ENCODE assay signal across 23 mouse cellular contexts in the genomic region with DNA sequence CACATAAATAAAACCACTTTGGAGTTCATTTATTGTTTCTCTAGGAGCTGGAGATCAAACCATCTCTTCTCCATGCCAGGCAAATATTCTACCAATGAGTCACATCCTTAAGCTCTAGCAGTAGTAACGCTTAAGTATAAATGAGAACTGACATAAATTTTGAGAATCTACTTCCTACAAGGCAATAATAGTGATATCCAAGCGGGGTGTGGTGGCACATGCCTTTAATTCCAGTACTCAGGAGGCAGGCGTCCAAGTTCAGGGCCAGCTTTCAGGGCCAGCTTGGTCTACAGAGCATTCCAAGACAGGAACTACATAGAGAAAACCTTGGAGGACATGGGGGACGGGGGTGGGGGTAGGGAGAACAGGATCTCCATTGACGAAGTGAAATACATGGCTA. TPM values are rescaled to one million over a fixed set of nuclear protein-coding genes. Genes with fewer than 3 reads are reported as not detected.
A peak's percentile ranks its signal among the peaks of the same experiment; 100 is the strongest.
DNase-seq lines count a peak whose midpoint lies in the region; ATAC-seq and TF ChIP-seq lines count a peak whose summit lies in the region.
"Had no signal": no experiment of that assay in that cellular context is flagged by ENCODE, and none has a peak within 500 bp of the region (broad histone marks: within the 10 kb centered on the region; RNA-seq: fewer than 3 reads in every experiment).

No protein-coding gene starts in this region.

- TF ChIP-seq CTCF in intestine, postnatal 0 days (IDR thresholded peaks at IDR 0.05; ENCODE audit: low read depth), result no peak
- no peak for TF ChIP-seq CTCF in lung, postnatal 0 days (IDR thresholded peaks at IDR 0.05)
- no peak for TF ChIP-seq CTCF in gastrocnemius, adult 2 months (IDR thresholded peaks at IDR 0.05)

- DNase-seq in lung, postnatal 0 days (ENCODE audit: low spot score), result peak; percentile 26
- DNase-seq in lung, postnatal 10 days, result no peak
- DNase-seq in Muller cell, postnatal 12 days (ENCODE audit: inconsistent ontology term), result peak; percentile 24
- no peak for DNase-seq in left cerebral cortex, postnatal 25 days (ENCODE audit: low spot score in 2 of 2)
- no peak for DNase-seq in gastrocnemius, adult 2 months
- DNase-seq: adrenal gland, postnatal 25 days; cerebellum, adult 11 months; cerebellum, adult 9-11 months; heart, postnatal 4 days; kidney, postnatal 10 days; liver, embryonic 13.5 days; midbrain, embryonic 14.5 days; right cerebral cortex, postnatal 14 days; spleen, adult 18-20 months had no signal

- 0 out of 2 replicates have a peak, but pooled peaks have one; percentile 15 for ATAC-seq in intestine, embryonic 15.5 days
- ATAC-seq in intestine, postnatal 0 days, result no peak
- ATAC-seq in lung, postnatal 0 days, result peak; percentile 28; the same call in 1 of the 2 replicates
- ATAC-seq in intestine, embryonic 16.5 days, result 0 out of 2 replicates have a peak, but pooled peaks have one; percentile 18

- no peak overlapping the region for H3K4me2 ChIP-seq in intestine, embryonic 15.5 days (replicated peaks)
- H3K4me2 ChIP-seq in intestine, postnatal 0 days (replicated peaks; ENCODE audit: low read depth), result no peak overlapping the region
- no peak overlapping the region for H3K4me2 ChIP-seq in lung, postnatal 0 days (replicated peaks; ENCODE audit: low read depth, low read length)
- no peak overlapping the region for H3K4me2 ChIP-seq in intestine, embryonic 16.5 days (ENCODE audit: low read depth, low read length)
- H3K4me2 ChIP-seq: forebrain, embryonic 12.5 days; heart, embryonic 15.5 days; hindbrain, embryonic 15.5 days; liver, embryonic 13.5 days; lung, embryonic 15.5 days; neural tube, embryonic 12.5 days had no signal

- H3K4me3 ChIP-seq in intestine, embryonic 15.5 days (replicated peaks), result no peak overlapping the region
- no peak overlapping the region for H3K4me3 ChIP-seq in intestine, postnatal 0 days (ENCODE audit: low read depth, low read length)
- H3K4me3 ChIP-seq in lung, postnatal 0 days (ENCODE audit: low read depth, low read length), result no peak overlapping the region
- no peak overlapping the region for H3K4me3 ChIP-seq in intestine, embryonic 16.5 days (ENCODE audit: low read length)
- H3K4me3 ChIP-seq in gastrocnemius, adult 2 months, result no peak overlapping the region
- H3K4me3 ChIP-seq: forebrain, embryonic 12.5 days; heart, embryonic 15.5 days; hindbrain, embryonic 15.5 days; liver, embryonic 13.5 days; lung, embryonic 15.5 days; megakaryocyte, embryonic 14.5 days; neural tube, embryonic 12.5 days had no signal

- 77% methylated on average over 5 of the region's 5 CpGs for WGBS in intestine, embryonic 15.5 days
- 52% methylated on average over 5 of the region's 5 CpGs for WGBS in intestine, postnatal 0 days
- 55% methylated on average over 5 of the region's 5 CpGs for WGBS in lung, postnatal 0 days
- 67% methylated on average over 5 of the region's 5 CpGs for WGBS in intestine, embryonic 16.5 days

- no peaks in the 10 kb centered on the region for H3K27me3 ChIP-seq in intestine, embryonic 15.5 days (replicated peaks)
- H3K27me3 ChIP-seq in intestine, postnatal 0 days (replicated peaks; ENCODE audit: control insufficient read depth, insufficient read depth, low read length), result no peaks in the 10 kb centered on the region
- H3K27me3 ChIP-seq in lung, postnatal 0 days (replicated peaks; ENCODE audit: insufficient read depth, low read length), result no peaks in the 10 kb centered on the region
- no peaks in the 10 kb centered on the region for H3K27me3 ChIP-seq in intestine, embryonic 16.5 days (replicated peaks; ENCODE audit: control insufficient read depth, insufficient read depth, low read length)
- H3K27me3 ChIP-seq: forebrain, embryonic 12.5 days; heart, embryonic 15.5 days; hindbrain, embryonic 15.5 days; liver, embryonic 13.5 days; lung, embryonic 15.5 days; megakaryocyte, embryonic 14.5 days; neural tube, embryonic 12.5 days had no signal

- no peak overlapping the region for H3K9ac ChIP-seq in intestine, embryonic 15.5 days
- H3K9ac ChIP-seq in intestine, postnatal 0 days (ENCODE audit: low read depth, low read length), result no peak overlapping the region
- no peak overlapping the region for H3K9ac ChIP-seq in lung, postnatal 0 days (replicated peaks; ENCODE audit: low read depth)
- no peak overlapping the region for H3K9ac ChIP-seq in intestine, embryonic 16.5 days (ENCODE audit: low read depth, low read length)
- H3K9ac ChIP-seq: forebrain, embryonic 12.5 days; heart, embryonic 15.5 days; hindbrain, embryonic 15.5 days; liver, embryonic 13.5 days; lung, embryonic 15.5 days; neural tube, embryonic 12.5 days had no signal

- no peak overlapping the region; the same call in 1 of the 2 replicates for H3K27ac ChIP-seq in intestine, embryonic 15.5 days
- H3K27ac ChIP-seq in intestine, postnatal 0 days (ENCODE audit: low read depth, low read length), result no peak overlapping the region
- no peak overlapping the region; the same call in 1 of the 2 replicates for H3K27ac ChIP-seq in lung, postnatal 0 days (ENCODE audit: low read length)
- H3K27ac ChIP-seq in intestine, embryonic 16.5 days (ENCODE audit: low read length), result no peak overlapping the region
- H3K27ac ChIP-seq in gastrocnemius, adult 2 months, result no peak overlapping the region
- H3K27ac ChIP-seq: forebrain, embryonic 12.5 days; heart, embryonic 15.5 days; hindbrain, embryonic 15.5 days; liver, embryonic 13.5 days; lung, embryonic 15.5 days; neural tube, embryonic 12.5 days had no signal

- H3K9me3 ChIP-seq in intestine, embryonic 15.5 days, result no peaks in the 10 kb centered on the region
- H3K9me3 ChIP-seq in intestine, postnatal 0 days (ENCODE audit: control insufficient read depth), result no peaks in the 10 kb centered on the region
- no peaks in the 10 kb centered on the region for H3K9me3 ChIP-seq in lung, postnatal 0 days (ENCODE audit: low read length)
- no peaks in the 10 kb centered on the region for H3K9me3 ChIP-seq in intestine, embryonic 16.5 days (ENCODE audit: control insufficient read depth, low read length)
- H3K9me3 ChIP-seq: forebrain, embryonic 12.5 days; heart, embryonic 15.5 days; hindbrain, embryonic 15.5 days; liver, embryonic 13.5 days; lung, embryonic 15.5 days; megakaryocyte, embryonic 14.5 days; neural tube, embryonic 12.5 days had no signal

- no peaks in the 10 kb centered on the region for H3K4me1 ChIP-seq in intestine, embryonic 15.5 days (replicated peaks)
- H3K4me1 ChIP-seq in intestine, postnatal 0 days (replicated peaks; ENCODE audit: control insufficient read depth, insufficient read depth, low read length), result no peaks in the 10 kb centered on the region
- H3K4me1 ChIP-seq in lung, postnatal 0 days (ENCODE audit: insufficient read depth, low read depth, low read length), result no peaks in the 10 kb centered on the region
- no peaks in the 10 kb centered on the region for H3K4me1 ChIP-seq in intestine, embryonic 16.5 days (ENCODE audit: control insufficient read depth, insufficient read depth, low read length)
- H3K4me1 ChIP-seq: forebrain, embryonic 12.5 days; hindbrain, embryonic 15.5 days; liver, embryonic 13.5 days; megakaryocyte, embryonic 14.5 days; neural tube, embryonic 12.5 days had no signal

- H3K36me3 ChIP-seq in intestine, embryonic 15.5 days, result peaks cover 8% of the 10 kb centered on the region
- H3K36me3 ChIP-seq in intestine, postnatal 0 days (ENCODE audit: control insufficient read depth, insufficient read depth), result peaks cover 26% of the 10 kb centered on the region
- 0 out of 2 replicates have a peak, but pooled peaks cover 18% of the 10 kb centered on the region for H3K36me3 ChIP-seq in lung, postnatal 0 days (ENCODE audit: insufficient read depth, low read length)
- 0 out of 2 replicates have a peak, but pooled peaks cover 2% of the 10 kb centered on the region for H3K36me3 ChIP-seq in intestine, embryonic 16.5 days (ENCODE audit: control insufficient read depth, insufficient read depth, low read length)

- intact Hi-C loops in left cerebral cortex, postnatal 25 days (cut with DNase I), result no loop called here
- intact Hi-C loops in gastrocnemius, adult 2 months (cut with DNase I), result no loop called here

- TF ChIP-seq EP300 in lung, postnatal 0 days (IDR thresholded peaks at IDR 0.05), result no peak

RNA-seq across cellular contexts. Expression of gene Med13, which starts 33.2 kb away (rescaled TPM):
- polyA plus RNA-seq in intestine, embryonic 15.5 days (2015; fragmentation: Nextera tagmentation; extraction: Ambion mirVana), result 7.0 and 9.0 TPM in 2 replicates
- polyA plus RNA-seq in intestine, postnatal 0 days (2015; fragmentation: Nextera tagmentation; extraction: Ambion mirVana), result 6.1 and 6.4 TPM in 2 replicates
- 5.8 and 7.9 TPM in 2 replicates for polyA plus RNA-seq in lung, postnatal 0 days (2015; fragmentation: Nextera tagmentation; extraction: Ambion mirVana)
- polyA plus RNA-seq in intestine, embryonic 16.5 days (2015; fragmentation: Nextera tagmentation; extraction: Ambion mirVana), result 5.8 and 5.9 TPM in 2 replicates
- total RNA-seq in left cerebral cortex, postnatal 25 days (2021), result 10 to 100 TPM; 56.0 to 64.6 TPM
- 10 to 100 TPM; 42.3 to 43.0 TPM for total RNA-seq in gastrocnemius, adult 2 months (2021)

Comparison
In these comparisons a context has a peak if more than half of its experiments do, and no peak if none do; other contexts are left out.
1. DNase-seq: peak in lung, postnatal 0 days (single experiment) and Muller cell, postnatal 12 days (single experiment); none in lung, postnatal 10 days (single experiment), left cerebral cortex, postnatal 25 days (0 of 2) and gastrocnemius, adult 2 months (single experiment).